Mouse (Mus musculus): ENCODE results near the gene Slc3a2.

DNA sequence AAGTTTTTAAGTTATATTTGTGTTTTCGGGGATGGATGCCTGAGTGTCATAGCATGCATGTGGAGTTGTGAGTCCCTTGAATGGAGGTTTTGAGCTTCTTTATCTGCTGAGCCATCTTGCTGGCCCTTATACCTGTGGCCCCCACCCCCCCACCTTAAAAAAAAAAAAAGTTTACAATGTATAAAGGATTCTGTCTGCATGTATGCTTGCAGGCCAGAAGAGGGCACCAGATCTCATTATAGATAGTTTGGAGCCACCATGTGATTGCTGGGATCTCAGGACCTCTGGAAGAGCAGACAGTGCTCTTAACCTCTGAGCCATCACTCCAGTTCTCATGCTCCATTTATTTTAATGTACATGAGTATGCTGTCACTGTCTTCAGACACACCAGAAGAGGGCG is 24.2 kb upstream of the Slc3a2 start:
- TF ChIP-seq POLR2A (IDR thresholded peaks at IDR 0.05; ENCODE audit: borderline replicate concordance, extremely low read depth, low read depth, low read length) (no peak), CTCF (IDR thresholded peaks at IDR 0.05; ENCODE audit: insufficient read depth, low read length) (no peak)
